Mouse (Mus musculus): ENCODE measurements at regions not wholly inside any gene's neighbourhood (a gene's known extent, or its start where the extent isn't known, plus 50 kb on each side); places are given as distances from the start of the nearest gene placed in this dataset.
A peak's percentile ranks its signal among the peaks of the same experiment; 100 is the strongest.

GRCm38 (mm10) chr12:25176565-25176964 lies 79.6 kb upstream of the Id2 start:
- no peak for DNase-seq

GRCm38 (mm10) chr12:25173064-25173463 lies 76.1 kb upstream of the Id2 start:
- no peak for DNase-seq

GRCm38 (mm10) chr12:25172450-25172849 lies 75.5 kb upstream of the Id2 start:
- no peak for DNase-seq

- DNase-seq: no peak
Measured at GRCm38 (mm10) chr12:25169611-25170010, 72.7 kb upstream of the Id2 start.

- no peak for DNase-seq
Measured at GRCm38 (mm10) chr12:25168213-25168545, 71.2 kb upstream of the Id2 start.

GRCm38 (mm10) chr12:25167504-25168212 lies 70.7 kb upstream of the Id2 start:
- no peak for DNase-seq

- no peak for DNase-seq
Measured at GRCm38 (mm10) chr12:25166525-25166924, 69.6 kb upstream of the Id2 start.

- no peak for DNase-seq
Measured at GRCm38 (mm10) chr12:25165650-25166049, 68.7 kb upstream of the Id2 start.

- DNase-seq: no peak
Measured at GRCm38 (mm10) chr12:25164724-25165123, 67.8 kb upstream of the Id2 start.

- peak; percentile 40 for DNase-seq
Measured at GRCm38 (mm10) chr12:25163541-25163940, 66.6 kb upstream of the Id2 start.

- DNase-seq: no peak
Measured at GRCm38 (mm10) chr12:25162843-25163242, 65.9 kb upstream of the Id2 start.

- DNase-seq: no peak
Measured at GRCm38 (mm10) chr12:25161939-25162338, 65.0 kb upstream of the Id2 start.

- DNase-seq: peak; percentile 26
Measured at GRCm38 (mm10) chr12:25160990-25161843, 64.3 kb upstream of the Id2 start.

GRCm38 (mm10) chr12:25159091-25159490 lies 62.2 kb upstream of the Id2 start:
- DNase-seq: no peak

GRCm38 (mm10) chr12:25157238-25157637 lies 60.3 kb upstream of the Id2 start:
- no peak for DNase-seq

GRCm38 (mm10) chr12:25155396-25155795 lies 58.5 kb upstream of the Id2 start:
- no peak for DNase-seq

GRCm38 (mm10) chr12:25148099-25148498 lies 51.2 kb upstream of the Id2 start:
- no peak for DNase-seq
